Mouse (Mus musculus) kidney, postnatal 36 days (tissue): ENCODE measurements around the gene Rom1.
A peak's percentile ranks its signal among the peaks of the same experiment; 100 is the strongest.
"Not testable (repeated sequence)": the region's sequence is repeated elsewhere in the genome, so short reads cannot be mapped to it uniquely, and the experiment has no call there.

ENCODE experiments used
- DNase-seq, 2 experiments: peaks; one replicate each; pipeline ENCODE4 v3.0.0; 2021 to 2022; ENCODE audit warnings: mixed read lengths in 2 of 2

The Rom1 gene

DNA sequence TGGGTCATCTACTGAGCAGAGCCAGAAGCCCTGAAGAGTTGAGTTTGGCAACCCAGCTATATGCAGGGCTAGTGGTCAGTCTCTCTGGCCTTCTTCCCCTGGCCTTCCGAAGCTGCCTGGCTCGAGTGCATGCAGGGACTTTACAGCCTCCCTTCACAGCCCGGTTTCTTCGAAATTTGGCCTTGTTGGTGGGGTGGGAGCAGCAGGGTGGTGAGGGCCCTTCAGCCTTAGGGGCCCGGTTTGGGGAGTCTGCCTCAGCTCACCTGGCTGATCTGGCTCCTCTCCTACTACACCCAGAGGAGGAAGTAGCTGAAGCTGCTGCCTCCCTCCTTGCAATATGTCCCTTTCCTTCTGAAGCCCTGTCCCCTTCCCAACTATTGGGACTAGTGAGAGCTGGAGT lies 32.9 kb downstream of the Rom1 start:
- DNase-seq = not testable (repeated sequence)

- DNase-seq = no peak
Observed at GRCm38 (mm10) chr19:8895397-8895960, 33.7 kb downstream of the Rom1 start.

DNA sequence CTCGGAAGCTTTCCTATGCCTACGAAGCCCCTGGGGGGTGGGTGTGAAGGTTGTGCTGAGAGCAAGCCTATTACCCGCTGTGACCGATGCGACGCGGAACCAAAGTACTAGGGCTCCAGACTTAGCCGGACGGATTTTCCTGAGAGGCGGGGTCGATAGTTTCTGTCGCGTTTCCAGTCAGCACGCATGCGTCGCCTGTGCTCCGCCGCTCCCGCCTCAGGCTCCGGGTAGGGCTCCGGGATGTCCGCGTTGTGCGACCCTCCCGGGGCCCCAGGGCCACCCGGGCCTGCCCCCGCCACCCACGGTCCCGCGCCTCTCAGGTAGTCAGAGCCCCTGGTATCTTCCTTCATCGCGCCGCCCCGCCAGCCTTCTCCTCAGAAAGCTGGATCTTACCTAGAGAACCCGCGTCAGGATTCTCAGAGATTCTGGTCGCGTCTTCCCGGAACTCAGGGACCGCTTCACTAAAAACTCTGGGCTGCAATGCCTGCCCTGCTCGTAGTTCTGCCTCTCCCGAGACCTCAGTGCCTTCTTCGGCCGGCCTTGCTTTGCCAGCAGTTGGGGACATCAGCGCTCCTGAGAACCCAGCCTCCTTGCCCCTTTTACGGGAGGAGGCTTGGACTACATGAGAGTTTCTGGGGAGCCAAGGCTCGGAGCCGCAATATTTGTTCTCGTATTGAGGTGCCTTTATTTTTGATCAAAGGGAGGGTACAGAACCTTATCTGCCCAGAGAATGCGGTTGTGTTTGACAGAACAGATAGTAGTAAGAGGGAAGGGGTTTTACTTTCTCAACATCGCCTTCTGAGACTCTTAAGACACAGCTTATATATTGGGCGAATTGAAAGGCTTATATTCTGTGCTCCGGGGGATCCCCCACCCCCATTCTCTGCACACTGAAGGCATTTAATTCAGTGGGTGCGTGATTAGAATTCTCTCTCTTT lies 36.1 kb downstream of the Rom1 start, which contains the start of gene Ints5:
Ints5 (plus strand) TSS at position 177 of the 938 bp plus-strand sequence.
- peak; percentile 83 to 91 for DNase-seq

DNA sequence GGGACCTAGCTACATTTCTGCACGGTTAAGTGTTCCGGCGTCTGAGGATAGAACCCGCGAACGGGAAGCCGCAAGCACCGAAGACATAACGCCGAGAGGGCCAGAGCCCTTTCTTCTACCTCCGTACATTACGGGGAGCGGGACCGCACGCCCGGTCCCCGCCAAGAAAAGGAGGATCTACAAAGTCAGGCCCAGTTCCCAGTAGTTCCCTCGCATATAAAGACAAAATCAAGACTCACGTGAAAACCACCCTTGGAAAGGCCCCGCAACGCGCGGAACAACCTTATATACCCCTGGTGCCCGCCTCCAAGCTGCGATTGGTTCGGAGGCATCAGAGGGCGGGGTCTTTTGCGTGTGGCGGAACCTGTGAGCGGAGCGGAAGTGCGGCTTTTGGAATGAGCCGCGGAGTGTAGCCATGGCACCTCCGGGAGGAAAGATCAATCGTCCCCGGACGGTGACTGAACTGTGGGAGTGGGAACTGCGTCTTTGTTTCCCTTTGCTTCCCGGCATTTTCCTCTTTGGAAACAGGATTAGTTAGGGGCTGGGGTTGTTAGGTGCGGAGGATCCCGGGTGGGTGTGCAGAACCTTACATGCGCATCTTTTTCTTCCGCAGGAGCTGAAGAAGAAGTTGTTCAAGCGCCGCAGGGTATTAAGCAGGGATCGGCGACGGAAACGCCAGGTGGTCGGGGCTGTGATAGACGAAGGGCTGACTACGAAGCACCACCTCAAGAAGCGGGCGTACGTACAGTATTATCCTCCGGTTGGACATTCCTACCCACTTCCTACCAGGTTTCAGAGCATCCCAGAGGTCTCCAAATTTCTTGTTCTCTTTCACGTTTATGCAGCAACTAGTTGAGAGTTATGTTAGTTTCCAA lies 40.4 kb downstream of the Rom1 start, which contains the start of the genes 1810009A15Rik and Gm49416:
1810009A15Rik (plus strand) TSS at position 343 of the 875 bp plus-strand sequence.
Gm49416 (plus strand) TSS at position 416 of the 875 bp plus-strand sequence.
- DNase-seq = peak; percentile 96 to 97

DNA sequence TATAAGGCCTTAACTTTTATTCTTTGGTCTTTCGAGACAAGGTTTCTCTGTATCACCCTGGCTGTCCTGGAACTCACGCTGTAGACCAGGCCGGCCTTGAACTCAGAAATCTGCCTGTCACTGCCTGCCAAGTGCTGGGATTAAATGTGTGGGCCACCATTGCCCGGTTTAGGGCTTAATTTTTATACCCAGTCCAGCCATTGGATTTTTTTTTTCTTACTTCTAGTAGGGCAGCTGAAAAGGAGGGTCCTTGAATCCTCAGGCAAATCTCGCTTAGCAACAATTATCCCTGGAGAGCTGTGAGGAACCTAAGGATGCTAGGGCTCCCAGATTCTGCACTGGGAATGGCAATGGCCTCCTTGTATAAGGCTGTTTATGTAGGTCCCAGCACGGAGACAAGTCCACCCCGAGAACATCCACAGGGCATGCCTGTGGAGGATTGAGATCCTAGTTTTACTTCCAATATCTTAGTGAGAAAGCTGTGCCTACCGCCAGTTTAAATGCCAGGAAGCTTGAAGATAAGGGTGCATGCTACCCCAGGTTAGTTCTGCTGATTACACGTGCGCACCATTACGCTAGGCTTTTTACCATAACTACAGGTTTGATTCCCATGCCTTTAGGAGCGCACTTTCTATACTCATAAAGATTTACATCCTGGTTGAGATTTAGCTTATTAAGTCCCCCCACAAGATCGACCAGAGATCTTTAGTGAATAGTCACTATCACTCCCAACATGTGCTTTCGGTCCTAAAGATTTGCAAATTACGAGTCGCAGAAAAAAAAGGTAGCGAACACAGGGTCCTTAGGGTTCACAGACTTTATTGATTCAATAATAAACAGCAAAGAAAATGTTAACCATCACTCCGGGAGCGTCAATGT lies 41.3 kb downstream of the Rom1 start:
- no peak for DNase-seq

DNA sequence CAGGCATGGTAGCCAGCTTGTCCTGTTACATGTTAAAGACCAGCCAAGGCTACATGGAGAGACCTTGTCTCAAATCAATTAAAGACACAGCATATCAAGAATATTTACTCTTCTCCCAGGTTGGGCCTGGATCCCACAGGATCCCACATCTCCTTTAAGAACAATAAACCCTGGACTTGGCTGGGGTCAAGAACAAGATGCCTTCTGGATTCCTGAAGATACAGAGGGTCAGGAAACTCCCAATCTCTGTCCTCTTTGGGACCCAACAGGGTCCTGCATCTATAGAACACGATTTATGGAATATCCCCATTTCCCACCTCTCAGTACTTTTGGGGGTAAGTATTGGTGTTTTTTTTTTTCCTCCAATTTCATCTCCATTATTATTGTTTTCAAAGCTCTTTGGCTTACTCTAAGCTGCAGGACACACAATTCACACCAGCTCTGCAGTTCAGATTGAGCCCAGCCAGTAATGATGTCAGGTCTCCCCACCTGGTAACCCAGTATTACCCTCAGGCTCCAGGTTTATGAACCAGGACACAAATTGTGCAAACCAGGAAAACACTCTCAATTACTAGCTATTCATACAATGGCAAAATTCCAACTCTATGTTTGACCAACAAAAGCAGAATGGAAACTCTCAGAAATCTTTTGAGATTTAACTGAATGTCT lies 42.1 kb downstream of the Rom1 start:
- DNase-seq = no peak

- DNase-seq = no peak
Observed at GRCm38 (mm10) chr19:8883616-8884015, 45.5 kb downstream of the Rom1 start, which contains the start of the genes Lbhd1 and Gm49403. Lbhd1 (plus strand) TSS chr19:8883732. Gm49403 (plus strand) TSS chr19:8883930.

GRCm38 (mm10) chr19:8881034-8881392 lies 48.1 kb downstream of the Rom1 start:
- no peak for DNase-seq

DNA sequence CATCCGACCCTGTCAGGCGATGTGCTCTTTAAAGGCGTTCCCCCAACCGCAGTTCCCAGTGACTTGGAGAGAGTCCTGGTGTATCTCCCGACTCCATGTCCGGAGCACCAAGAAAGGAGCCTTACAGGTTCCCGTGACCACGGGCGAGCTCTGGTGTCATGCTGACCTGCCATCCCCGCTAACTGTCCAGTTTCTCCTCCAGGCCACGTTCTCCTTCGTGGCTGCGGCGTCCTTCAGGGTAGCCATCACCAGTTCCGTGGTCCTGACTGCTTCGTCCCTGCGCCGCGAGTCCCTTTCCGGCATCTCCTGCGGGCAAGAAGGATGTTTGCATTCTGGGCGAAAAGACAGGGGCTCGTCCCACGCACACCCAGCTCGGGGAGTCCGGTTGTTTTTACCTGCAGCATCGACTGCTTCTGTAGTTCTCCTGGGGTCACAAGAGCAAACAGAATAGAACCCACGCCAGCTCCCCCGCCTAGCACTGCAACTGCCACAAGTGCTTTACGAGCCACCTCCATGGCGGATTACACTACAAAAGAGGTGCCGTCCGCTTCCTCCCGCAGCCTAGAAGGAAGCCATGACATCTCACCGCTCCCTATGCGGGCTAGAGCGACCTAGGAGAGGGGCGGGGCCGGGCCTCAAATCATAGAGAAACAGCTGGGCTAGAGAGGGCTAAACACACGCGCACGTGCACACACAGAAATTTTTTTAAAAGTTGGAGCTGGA lies 48.7 kb downstream of the Rom1 start, which contains the start of gene Uqcc3:
Uqcc3 (minus strand) TSS at position 613 of the 723 bp plus-strand sequence.
- DNase-seq = peak; percentile 94 to 95
